Mouse (Mus musculus) embryonic facial prominence, embryonic 11.5 days (tissue): ENCODE results near the gene Alkbh8. TPM values are rescaled to one million over a fixed set of nuclear protein-coding genes. Genes with fewer than 3 reads are reported as not detected.
"Not testable (repeated sequence)": the region's sequence is repeated elsewhere in the genome, so short reads cannot be mapped to it uniquely, and the experiment has no call there.

Experiments used
- ATAC-seq: fragments of 200-750 bp; cut with Nextera tagmentation; replicated peaks from 2 replicates; pipeline ENCODE4 v1.8.0; 2017; ENCODE audit warnings: low read depth; ENCODE audit not compliant: insufficient number of reproducible peaks, low FRiP score, low TSS enrichment
- DNase-seq: peaks from one replicate; pipeline ENCODE4 v3.0.0-alpha.2; 2015; ENCODE audit warnings: low spot score
- H3K27ac ChIP-seq: fragments of 300-500 bp; sonication (generic); replicated peaks from 2 replicates; pipeline ENCODE4 v1.5.1; 2014; ENCODE audit warnings: mild to moderate bottlenecking, low read depth, low read length, control low read depth
- H3K27me3 ChIP-seq: fragments of 300-500 bp; sonication (generic); 2 replicates; pipeline ENCODE4 v1.6.1; 2014; ENCODE audit warnings: mild to moderate bottlenecking, low read length, moderate library complexity, mixed read lengths; ENCODE audit not compliant: control insufficient read depth, insufficient read depth
- H3K36me3 ChIP-seq: fragments of 300-500 bp; sonication (generic); replicated peaks from 2 replicates; pipeline ENCODE4 v1.6.1; 2014; ENCODE audit warnings: low read depth, mild to moderate bottlenecking, low read length, moderate library complexity, mixed read lengths; ENCODE audit not compliant: control insufficient read depth, insufficient read depth
- H3K4me1 ChIP-seq: fragments of 300-500 bp; sonication (generic); 2 replicates; pipeline ENCODE4 v1.6.1; 2014; ENCODE audit warnings: low read length, mixed read lengths; ENCODE audit not compliant: control insufficient read depth, insufficient read depth
- H3K4me2 ChIP-seq: fragments of 300-500 bp; sonication (generic); 2 replicates; pipeline ENCODE4 v1.6.1; 2014; ENCODE audit warnings: low read depth, mild to moderate bottlenecking, control low read depth, low read length, moderate library complexity
- H3K4me3 ChIP-seq: fragments of 300-500 bp; sonication (generic); 2 replicates; pipeline ENCODE4 v1.5.1; 2014; ENCODE audit warnings: low read depth, low read length, control low read depth
- H3K9ac ChIP-seq: fragments of 300-500 bp; sonication (generic); replicated peaks from 2 replicates; pipeline ENCODE4 v1.6.1; 2014; ENCODE audit warnings: mild to moderate bottlenecking, control low read depth, low read length
- H3K9me3 ChIP-seq: fragments of 300-500 bp; sonication (generic); replicated peaks from 2 replicates; pipeline ENCODE4 v1.6.1; 2016; ENCODE audit warnings: mild to moderate bottlenecking, low read length, inconsistent platforms, mixed read lengths; ENCODE audit not compliant: control insufficient read depth
- WGBS: fragments of 180-500 bp; shearing (Covaris S2); extraction: QIAGEN DNeasy Blood & Tissue Kit; methylation state at CpG from one replicate; pipeline ENCODE4 v1.1.7; 2014; 5-methylcytosine and 5-hydroxymethylcytosine counted together
- polyA plus RNA-seq: library from polyadenylated mRNA; unstranded; fragments of >200 nt; fragmentation: Nextera tagmentation; extraction: Ambion mirVana; gene quantifications from 2 replicates; pipeline ENCODE4 v1.2.1, GENCODE M21; 2014

Alkbh8 gene
- polyA plus RNA-seq, 1 experiment from 2014 or later = 32.2 TPM

DNA sequence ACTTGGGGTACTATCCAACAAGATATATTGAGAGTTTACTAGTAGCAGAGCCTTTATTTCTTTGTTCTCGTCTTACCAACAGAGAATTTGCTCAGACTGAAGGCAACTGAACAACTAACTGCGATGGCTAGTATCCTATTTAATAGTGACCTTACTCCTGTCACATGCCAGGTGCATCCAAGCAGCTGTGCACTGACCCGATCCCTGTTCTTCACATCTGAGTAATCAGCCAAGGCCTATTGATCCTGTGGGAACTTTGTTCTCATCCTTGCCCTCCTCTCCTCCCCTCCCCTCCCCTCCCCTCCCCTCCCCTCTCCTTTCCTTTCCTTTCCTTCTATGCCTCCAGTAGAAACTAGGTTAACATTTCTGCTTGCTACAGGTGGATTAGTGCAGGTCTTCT lies 1.7 kb downstream of the Alkbh8 start:
- no peaks in the 10 kb centered on the region for H3K4me1 ChIP-seq
- no peak overlapping the region for H3K4me2 ChIP-seq
- WGBS = 83% methylated on average over 3 of the region's 3 CpGs
- H3K4me3 ChIP-seq = no peak overlapping the region
- H3K27ac ChIP-seq = no peak overlapping the region
- H3K9me3 ChIP-seq = no peaks in the 10 kb centered on the region
- ATAC-seq = no peak
- H3K27me3 ChIP-seq = no peaks in the 10 kb centered on the region
- H3K36me3 ChIP-seq = 0 out of 2 replicates have a peak, but pooled peaks cover 3% of the 10 kb centered on the region
- DNase-seq = no peak
- H3K9ac ChIP-seq = no peak overlapping the region

DNA sequence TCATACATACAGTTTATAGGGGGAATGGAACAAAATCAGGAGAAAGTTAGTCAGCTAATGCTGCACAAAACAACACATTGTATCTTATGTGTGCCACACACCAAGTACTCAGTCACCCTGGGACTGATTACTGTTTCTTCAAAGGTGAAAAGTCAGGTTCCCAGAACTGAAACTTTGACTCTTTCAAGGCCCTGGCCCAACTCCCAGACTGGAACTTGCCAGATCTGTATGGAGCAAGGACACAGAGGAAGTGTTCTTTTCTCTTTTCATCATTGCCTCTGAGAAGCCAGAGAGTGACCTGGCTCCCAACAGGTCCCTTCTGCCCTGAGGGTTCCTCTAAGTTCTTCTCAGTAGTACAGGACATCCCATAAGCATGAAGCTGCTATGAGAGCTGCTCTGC lies 10.2 kb downstream of the Alkbh8 start:
- Histone ChIP-seq H3K27me3 (no peaks in the 10 kb centered on the region), H3K4me2 (no peak overlapping the region), H3K36me3 (peaks cover 6% of the 10 kb centered on the region)

DNA sequence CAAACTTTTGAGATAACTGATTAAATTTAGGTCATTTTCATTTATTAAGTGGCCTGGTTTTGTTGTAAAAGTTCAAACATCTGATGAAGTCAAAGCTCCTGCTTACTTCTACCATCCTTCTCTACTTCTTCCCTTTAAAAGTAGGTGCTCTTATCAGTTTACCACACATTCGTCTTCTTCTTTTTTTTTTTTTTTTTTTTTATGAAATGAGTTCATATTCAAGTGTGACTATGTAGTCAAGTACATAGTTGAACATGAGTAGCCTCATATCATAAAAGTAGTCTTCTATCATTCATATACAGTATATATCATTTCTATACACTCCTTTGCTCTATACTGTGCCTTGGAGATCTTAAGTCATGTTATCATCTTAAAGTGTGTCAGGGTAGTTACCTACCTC lies 11.0 kb downstream of the Alkbh8 start:
- no peaks in the 10 kb centered on the region for H3K9me3 ChIP-seq
- no peak overlapping the region for H3K9ac ChIP-seq
- no peak overlapping the region for H3K27ac ChIP-seq
- no peak overlapping the region for H3K4me3 ChIP-seq
- H3K27me3 ChIP-seq = no peaks in the 10 kb centered on the region
- H3K36me3 ChIP-seq = peaks cover 6% of the 10 kb centered on the region
- ATAC-seq = no peak
- WGBS = 73% methylated on average over 1 of the region's 1 CpGs
- H3K4me2 ChIP-seq = no peak overlapping the region
- no peaks in the 10 kb centered on the region for H3K4me1 ChIP-seq
- no peak for DNase-seq

More for the DNA sequence above, 10.2 kb downstream of the Alkbh8 start:
- DNase-seq = no peak
- H3K9ac ChIP-seq = no peak overlapping the region
- H3K9me3 ChIP-seq = no peaks in the 10 kb centered on the region
- no peak overlapping the region for H3K4me3 ChIP-seq
- H3K27ac ChIP-seq = no peak overlapping the region
- no peaks in the 10 kb centered on the region for H3K4me1 ChIP-seq
- no peak for ATAC-seq

DNA sequence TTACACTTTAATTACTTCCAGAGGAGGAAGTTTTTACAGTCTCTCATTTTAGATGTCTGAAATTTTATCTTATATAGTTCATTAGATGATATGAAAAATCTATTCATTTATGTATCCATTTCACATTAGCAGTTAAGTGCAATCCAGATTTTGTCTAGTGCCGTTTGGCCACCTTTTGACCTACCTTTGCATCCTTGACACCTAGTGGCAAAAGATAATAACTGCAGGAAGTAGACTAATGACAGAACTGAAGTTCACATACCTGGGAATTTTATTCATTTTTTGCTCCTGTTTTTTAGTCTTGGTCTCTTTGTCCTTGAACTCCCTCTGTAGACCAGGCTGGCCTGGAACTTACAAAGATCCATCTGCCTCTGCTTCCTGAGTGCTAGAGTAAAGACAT lies 15.1 kb downstream of the Alkbh8 start:
- Histone ChIP-seq H3K4me2 (no peak overlapping the region), H3K36me3 (peaks cover 3% of the 10 kb centered on the region), H3K27me3 (no peaks in the 10 kb centered on the region), H3K9ac (no peak overlapping the region), H3K27ac (no peak overlapping the region), H3K4me3 (no peak overlapping the region), H3K9me3 (no peaks in the 10 kb centered on the region), H3K4me1 (no peaks in the 10 kb centered on the region)
- no peak for ATAC-seq
- 77% methylated on average over 1 of the region's 1 CpGs for WGBS
- no peak for DNase-seq

- H3K27me3 ChIP-seq, H3K4me3 ChIP-seq, H3K4me1 ChIP-seq, H3K4me2 ChIP-seq, H3K27ac ChIP-seq, H3K9me3 ChIP-seq, DNase-seq, ATAC-seq, H3K9ac ChIP-seq, H3K36me3 ChIP-seq: not testable (repeated sequence)
- 55% methylated on average over 1 of the region's 1 CpGs for WGBS
These were observed 41.4 kb downstream of the Alkbh8 start for GRCm38 (mm10) chr9:3376323-3376722.

- peak; percentile 95 for DNase-seq
- Histone ChIP-seq H3K9me3 (no peaks in the 10 kb centered on the region), H3K27ac (no peak within 1 kb of the TSS; the same call in 1 of the 2 replicates), H3K4me2 (peak within 1 kb of the TSS; percentile 50), H3K36me3 (no peaks in the 10 kb centered on the region), H3K9ac (peak within 1 kb of the TSS; percentile 65), H3K4me1 (no peaks in the 10 kb centered on the region), H3K4me3 (peak within 1 kb of the TSS; percentile 48), H3K27me3 (no peaks in the 10 kb centered on the region)
- peak; percentile 92 for ATAC-seq
- WGBS = under 1% methylated on average over 28 of the region's 28 CpGs
These were observed 68.6 kb downstream of the Alkbh8 start, which contains the start of gene Cwf19l2 for GRCm38 (mm10) chr9:3403251-3404208. TSS of gene Cwf19l2 (plus strand) at chr9:3403592.

DNA sequence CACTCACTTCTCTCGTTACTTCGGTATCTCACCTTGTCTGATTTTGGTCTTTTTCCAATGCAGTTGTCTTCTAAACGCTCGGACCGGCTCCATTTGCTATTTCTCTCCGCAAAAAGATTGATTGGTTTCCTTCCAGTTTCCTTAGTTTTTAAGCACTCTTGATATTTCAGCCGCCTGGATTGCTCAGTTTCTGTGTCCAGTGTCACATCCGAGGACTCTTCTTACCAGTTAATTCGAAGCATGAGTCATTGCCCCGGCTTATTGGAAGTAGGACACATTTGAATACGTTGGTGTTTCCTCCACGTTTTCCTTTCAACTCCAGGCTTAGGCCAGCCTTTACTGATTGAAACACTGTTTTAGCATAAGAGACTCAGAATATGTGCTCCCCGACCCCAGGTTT lies 69.4 kb downstream of the Alkbh8 start:
- 2% methylated on average over 13 of the region's 13 CpGs for WGBS
- H3K27ac ChIP-seq = no peak overlapping the region
- ATAC-seq = no peak

GRCm38 (mm10) chr9:3439555-3440300 lies 104.8 kb downstream of the Alkbh8 start:
- WGBS = 87% methylated on average over 6 of the region's 6 CpGs
- not testable (repeated sequence) for H3K9me3 ChIP-seq, H3K36me3 ChIP-seq, H3K27me3 ChIP-seq, H3K9ac ChIP-seq, H3K27ac ChIP-seq, H3K4me2 ChIP-seq, H3K4me3 ChIP-seq, ATAC-seq, DNase-seq, H3K4me1 ChIP-seq

More for the DNA sequence above, 69.4 kb downstream of the Alkbh8 start:
- peak; percentile 47 for DNase-seq
- Histone ChIP-seq H3K4me1 (no peaks in the 10 kb centered on the region), H3K4me2 (peak overlapping the region; percentile 50), H3K27me3 (no peaks in the 10 kb centered on the region), H3K4me3 (peak overlapping the region; percentile 48), H3K9me3 (no peaks in the 10 kb centered on the region), H3K36me3 (no peaks in the 10 kb centered on the region), H3K9ac (peak overlapping the region; percentile 65)
